Mouse (Mus musculus): ENCODE measurements around the gene Gng7. TPM values are rescaled to one million over a fixed set of nuclear protein-coding genes. Genes with fewer than 3 reads are reported as not detected.

The Gng7 gene
- polyA plus RNA-seq, 1 experiment from 2014 or later: 2.1 TPM

DNA sequence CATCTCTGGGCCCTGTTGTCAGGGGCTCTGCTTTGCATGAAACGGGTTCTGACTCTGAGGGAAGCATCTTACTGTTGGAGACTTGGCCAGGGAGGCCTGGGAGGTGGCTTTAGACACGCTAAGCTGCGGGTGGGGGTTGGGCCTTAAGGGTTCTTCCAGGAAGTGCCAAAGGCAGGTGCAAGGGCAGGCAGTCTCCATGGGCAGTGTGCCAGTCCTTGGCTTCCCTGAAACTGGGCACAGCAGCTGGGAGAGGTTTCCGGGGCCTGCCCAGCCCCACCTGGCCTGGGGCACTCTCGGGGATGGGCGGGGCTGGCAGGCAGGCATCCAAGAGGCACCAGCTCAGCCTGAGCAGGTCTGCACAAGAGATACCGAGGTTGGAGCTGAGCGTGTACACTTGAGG lies 77.1 kb downstream of the Gng7 start:
- Histone ChIP-seq H3K27ac (ENCODE audit: low read depth, low read length) (no peak overlapping the region), H3K9ac (ENCODE audit: low read depth, low read length) (no peak overlapping the region), H3K4me1 (replicated peaks; ENCODE audit: control insufficient read depth, insufficient read depth, low read length) (peaks cover 58% of the 10 kb centered on the region), H3K36me3 (ENCODE audit: control insufficient read depth, insufficient read depth, low read length) (no peaks in the 10 kb centered on the region), H3K9me3 (ENCODE audit: control insufficient read depth, low read length) (no peaks in the 10 kb centered on the region), H3K4me3 (ENCODE audit: low read depth, low read length) (no peak overlapping the region), H3K4me2 (no peak overlapping the region), H3K27me3 (replicated peaks; ENCODE audit: control insufficient read depth, insufficient read depth, low read length) (peaks cover 55% of the 10 kb centered on the region)
- DNase-seq (ENCODE audit: low spot score): no peak
- no peak for ATAC-seq (replicated peaks; ENCODE audit: low FRiP score)
- WGBS: 39% methylated on average over 8 of the region's 8 CpGs

DNA sequence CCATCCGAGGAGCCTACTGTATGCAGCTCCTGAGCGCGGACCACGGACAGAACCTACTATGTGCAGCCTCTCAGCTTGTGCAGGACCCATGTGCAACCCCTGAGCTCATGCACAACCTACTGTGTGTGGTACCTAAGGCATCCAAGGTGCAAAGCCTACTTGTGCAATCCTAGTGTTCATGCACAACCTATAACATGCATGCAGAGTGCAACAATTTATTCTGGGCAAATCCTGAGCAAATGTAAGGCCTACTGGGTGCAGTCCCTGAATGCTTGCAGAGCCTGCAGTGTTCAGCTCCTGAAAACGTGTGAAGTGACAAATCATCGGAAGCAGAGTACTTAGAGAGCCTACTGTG lies 78.0 kb downstream of the Gng7 start:
- ATAC-seq (replicated peaks; ENCODE audit: low FRiP score): no peak
- Histone ChIP-seq H3K4me2 (peak overlapping the region; percentile 65), H3K27me3 (replicated peaks; ENCODE audit: control insufficient read depth, insufficient read depth, low read length) (peaks cover 63% of the 10 kb centered on the region), H3K4me1 (replicated peaks; ENCODE audit: control insufficient read depth, insufficient read depth, low read length) (peaks cover 67% of the 10 kb centered on the region), H3K4me3 (ENCODE audit: low read depth, low read length) (peak overlapping the region; percentile 35), H3K9ac (ENCODE audit: low read depth, low read length) (no peak overlapping the region; the same call in 1 of the 2 replicates), H3K27ac (ENCODE audit: low read depth, low read length) (no peak overlapping the region), H3K9me3 (ENCODE audit: control insufficient read depth, low read length) (no peaks in the 10 kb centered on the region), H3K36me3 (ENCODE audit: control insufficient read depth, insufficient read depth, low read length) (no peaks in the 10 kb centered on the region)
- 16% methylated on average over 6 of the region's 6 CpGs for WGBS
- no peak for DNase-seq (ENCODE audit: low spot score)

DNA sequence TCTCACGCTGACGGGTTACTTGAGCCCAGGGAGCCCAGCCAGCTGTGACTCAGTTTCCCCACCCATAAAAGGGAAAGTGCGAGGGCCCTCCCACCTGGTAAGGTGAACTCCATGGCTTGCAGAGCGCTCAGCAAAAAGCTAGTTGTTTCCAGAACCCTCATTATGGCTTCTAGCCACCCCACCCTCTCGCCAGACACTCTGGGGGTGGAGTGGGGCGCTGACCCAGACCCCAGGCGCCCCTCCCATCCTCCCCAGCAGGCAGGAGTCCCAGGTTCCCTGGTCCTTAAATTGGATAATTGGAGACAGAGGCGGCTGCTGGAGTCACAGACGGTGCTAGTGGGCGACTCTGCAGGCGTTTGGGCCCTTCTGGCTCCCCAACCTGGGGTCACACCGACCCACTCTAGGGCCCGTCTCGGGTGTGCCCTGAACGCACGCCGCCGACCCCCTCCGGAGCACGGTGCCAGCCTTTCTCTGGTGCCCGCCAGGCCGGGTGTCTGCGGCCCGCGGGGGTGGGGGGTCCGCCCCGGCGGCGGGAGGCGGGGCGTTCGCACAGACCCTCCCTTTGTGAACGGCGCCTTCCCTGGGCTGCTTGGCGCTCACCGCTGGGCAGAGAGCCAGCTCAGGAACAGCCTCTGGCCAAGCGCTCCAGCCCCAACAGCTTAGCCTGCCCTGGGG lies 78.5 kb downstream of the Gng7 start:
- DNase-seq (ENCODE audit: low spot score) (peak; percentile 60), ATAC-seq (replicated peaks; ENCODE audit: low FRiP score) (no peak)
- WGBS: 2% methylated on average over 37 of the region's 37 CpGs
- Histone ChIP-seq H3K4me2 (peak overlapping the region; percentile 65), H3K27me3 (replicated peaks; ENCODE audit: control insufficient read depth, insufficient read depth, low read length) (peaks cover 68% of the 10 kb centered on the region), H3K9me3 (ENCODE audit: control insufficient read depth, low read length) (no peaks in the 10 kb centered on the region), H3K27ac (ENCODE audit: low read depth, low read length) (no peak overlapping the region), H3K36me3 (ENCODE audit: control insufficient read depth, insufficient read depth, low read length) (no peaks in the 10 kb centered on the region), H3K9ac (ENCODE audit: low read depth, low read length) (peak overlapping the region; percentile 14; the same call in 1 of the 2 replicates), H3K4me1 (replicated peaks; ENCODE audit: control insufficient read depth, insufficient read depth, low read length) (peaks cover 72% of the 10 kb centered on the region), H3K4me3 (ENCODE audit: low read depth, low read length) (peak overlapping the region; percentile 35)

DNA sequence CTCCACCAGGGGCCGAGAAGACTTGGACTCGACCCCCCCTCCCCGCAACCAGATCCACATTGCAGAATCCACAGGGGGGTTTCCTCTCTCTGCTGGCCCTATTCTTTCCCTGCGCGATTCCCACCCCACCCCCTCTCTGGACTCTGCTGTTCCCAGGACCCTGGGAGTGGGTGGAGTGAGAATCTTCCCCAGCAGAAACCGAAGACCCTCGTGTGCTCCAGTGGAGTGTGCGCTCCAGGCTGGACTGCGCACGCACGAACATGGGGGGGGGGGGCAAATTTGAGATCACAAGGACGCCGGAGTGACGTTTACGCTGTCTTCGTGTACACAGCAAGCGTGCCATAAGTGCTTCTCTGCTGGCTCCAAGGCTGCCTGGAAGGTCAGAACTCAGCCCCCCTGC lies 79.0 kb downstream of the Gng7 start:
- Histone ChIP-seq H3K9ac (ENCODE audit: low read depth, low read length) (no peak overlapping the region), H3K4me3 (ENCODE audit: low read depth, low read length) (peak overlapping the region; percentile 35; the same call in 1 of the 2 replicates), H3K9me3 (ENCODE audit: control insufficient read depth, low read length) (no peaks in the 10 kb centered on the region), H3K4me1 (replicated peaks; ENCODE audit: control insufficient read depth, insufficient read depth, low read length) (peaks cover 76% of the 10 kb centered on the region), H3K27me3 (replicated peaks; ENCODE audit: control insufficient read depth, insufficient read depth, low read length) (peaks cover 74% of the 10 kb centered on the region), H3K27ac (ENCODE audit: low read depth, low read length) (no peak overlapping the region), H3K36me3 (ENCODE audit: control insufficient read depth, insufficient read depth, low read length) (no peaks in the 10 kb centered on the region), H3K4me2 (peak overlapping the region; percentile 65)
- ATAC-seq (replicated peaks; ENCODE audit: low FRiP score) (no peak), DNase-seq (ENCODE audit: low spot score) (no peak)
- 13% methylated on average over 15 of the region's 17 CpGs for WGBS

DNA sequence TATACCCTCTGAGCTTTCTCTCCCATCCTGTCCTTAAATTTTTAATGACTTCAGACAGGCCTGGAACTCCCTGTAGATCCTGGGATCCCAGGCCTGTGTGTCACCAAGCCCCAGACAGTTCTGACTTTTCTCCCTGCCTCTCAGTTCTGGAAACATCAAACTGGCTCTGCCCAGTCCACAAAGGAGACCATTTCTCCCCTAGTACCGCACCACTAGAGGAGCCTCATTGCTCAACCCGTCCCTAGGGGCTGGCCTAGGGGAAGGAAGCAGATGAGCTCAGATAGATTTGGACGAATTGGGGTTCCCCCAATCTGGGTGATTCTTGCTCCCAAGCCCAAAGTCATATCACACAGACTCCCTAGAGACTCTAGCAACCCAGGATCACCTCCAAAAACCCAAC lies 79.5 kb downstream of the Gng7 start:
- Histone ChIP-seq H3K4me3 (ENCODE audit: low read depth, low read length) (no peak overlapping the region), H3K4me1 (replicated peaks; ENCODE audit: control insufficient read depth, insufficient read depth, low read length) (peaks cover 75% of the 10 kb centered on the region), H3K9ac (ENCODE audit: low read depth, low read length) (no peak overlapping the region), H3K9me3 (ENCODE audit: control insufficient read depth, low read length) (no peaks in the 10 kb centered on the region), H3K4me2 (0 out of 2 replicates have a peak overlapping the region, but pooled peaks have one; percentile 12), H3K27me3 (replicated peaks; ENCODE audit: control insufficient read depth, insufficient read depth, low read length) (peaks cover 79% of the 10 kb centered on the region), H3K27ac (ENCODE audit: low read depth, low read length) (no peak overlapping the region), H3K36me3 (ENCODE audit: control insufficient read depth, insufficient read depth, low read length) (no peaks in the 10 kb centered on the region)
- no peak for DNase-seq (ENCODE audit: low spot score)
- no peak for ATAC-seq (replicated peaks; ENCODE audit: low FRiP score)
- WGBS: 5% methylated on average over 3 of the region's 3 CpGs

DNA sequence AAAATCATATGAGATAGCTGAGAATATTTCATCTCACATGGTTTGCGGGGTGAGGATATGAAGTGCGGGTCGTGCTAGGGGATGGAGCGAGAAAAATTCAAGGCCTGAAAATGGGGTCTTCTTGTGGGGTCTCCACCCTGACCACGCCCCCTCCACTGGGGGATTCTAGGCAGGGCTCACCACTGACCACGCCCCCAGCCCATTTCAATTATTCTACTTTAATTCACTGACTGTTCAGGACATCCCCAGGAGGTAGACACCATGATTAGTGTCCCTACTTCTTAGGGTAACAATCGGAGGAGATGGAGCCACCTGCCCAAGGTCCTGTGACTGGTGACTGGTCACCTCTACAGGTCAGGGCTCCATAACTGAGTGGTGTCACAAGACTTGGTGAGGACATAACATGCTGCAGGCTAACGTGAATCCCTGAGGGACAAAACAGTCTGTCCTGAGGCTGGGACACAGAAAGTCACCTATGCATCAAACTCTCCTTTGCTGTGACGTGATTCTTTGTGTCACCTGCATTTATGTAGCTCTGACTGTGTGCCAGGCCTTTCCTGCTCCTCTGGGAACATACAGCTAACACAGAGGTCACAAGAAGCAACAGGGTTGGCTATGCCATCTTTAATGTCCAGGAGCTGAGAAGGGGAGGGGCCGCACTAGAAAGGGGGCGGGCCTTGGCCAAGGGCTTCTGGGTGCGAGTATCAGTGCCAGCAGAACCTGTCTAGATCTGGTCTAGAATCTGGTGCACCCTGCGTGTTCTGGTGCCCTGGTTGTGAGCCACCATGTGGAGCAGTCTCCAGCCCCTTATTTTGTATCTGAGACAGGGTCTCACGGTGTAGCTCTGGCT lies 80.4 kb downstream of the Gng7 start:
- H3K36me3 ChIP-seq (ENCODE audit: control insufficient read depth, insufficient read depth, low read length): no peaks in the 10 kb centered on the region
- ATAC-seq (replicated peaks; ENCODE audit: low FRiP score) (no peak), DNase-seq (ENCODE audit: low spot score) (no peak)
- peaks cover 71% of the 10 kb centered on the region for H3K4me1 ChIP-seq (replicated peaks; ENCODE audit: control insufficient read depth, insufficient read depth, low read length)
- WGBS: 45% methylated on average over 14 of the region's 14 CpGs
- H3K4me3 ChIP-seq (ENCODE audit: low read depth, low read length): no peak overlapping the region
- H3K4me2 ChIP-seq: peak overlapping the region; percentile 99
- H3K9me3 ChIP-seq (ENCODE audit: control insufficient read depth, low read length): no peaks in the 10 kb centered on the region
- H3K27ac ChIP-seq (ENCODE audit: low read depth, low read length): no peak overlapping the region
- no peak overlapping the region for H3K9ac ChIP-seq (ENCODE audit: low read depth, low read length)
- H3K27me3 ChIP-seq (replicated peaks; ENCODE audit: control insufficient read depth, insufficient read depth, low read length): peaks cover 81% of the 10 kb centered on the region

DNA sequence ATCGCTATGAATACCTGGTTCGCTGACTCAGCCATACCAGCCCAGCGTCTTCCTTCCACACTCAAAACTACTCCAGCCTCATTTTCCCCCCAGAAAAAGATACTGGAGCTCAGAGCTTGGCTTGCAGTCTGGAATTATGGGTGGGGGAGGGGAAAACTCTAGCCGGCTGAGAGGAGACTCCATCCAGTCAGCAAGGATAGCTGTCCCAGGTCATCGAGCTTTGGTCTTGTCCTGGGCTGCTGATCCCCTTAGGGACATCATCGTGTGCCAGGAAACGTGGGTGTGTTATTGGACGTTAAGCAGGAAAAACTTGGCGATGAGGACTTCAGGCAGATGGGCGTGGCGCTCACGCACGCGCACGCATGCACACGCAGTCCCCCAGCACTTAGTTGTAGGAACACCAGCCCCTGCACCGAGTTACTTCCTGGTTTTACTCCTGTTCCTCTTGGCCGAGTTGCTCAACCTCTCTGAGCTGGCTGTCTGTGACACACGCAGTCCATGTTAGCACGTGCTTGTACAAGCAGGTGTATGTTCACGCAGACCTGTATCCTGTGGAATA lies 81.2 kb downstream of the Gng7 start:
- no peak for ATAC-seq (replicated peaks; ENCODE audit: low FRiP score)
- DNase-seq (ENCODE audit: low spot score): no peak
- H3K4me2 ChIP-seq: peak overlapping the region; percentile 99
- H3K27ac ChIP-seq (ENCODE audit: low read depth, low read length): no peak overlapping the region
- WGBS: 4% methylated on average over 21 of the region's 21 CpGs
- H3K9me3 ChIP-seq (ENCODE audit: control insufficient read depth, low read length): no peaks in the 10 kb centered on the region
- peaks cover 70% of the 10 kb centered on the region for H3K4me1 ChIP-seq (replicated peaks; ENCODE audit: control insufficient read depth, insufficient read depth, low read length)
- H3K4me3 ChIP-seq (ENCODE audit: low read depth, low read length): peak overlapping the region; percentile 36
- H3K9ac ChIP-seq (ENCODE audit: low read depth, low read length): no peak overlapping the region
- H3K36me3 ChIP-seq (ENCODE audit: control insufficient read depth, insufficient read depth, low read length): no peaks in the 10 kb centered on the region
- peaks cover 78% of the 10 kb centered on the region for H3K27me3 ChIP-seq (replicated peaks; ENCODE audit: control insufficient read depth, insufficient read depth, low read length)

DNA sequence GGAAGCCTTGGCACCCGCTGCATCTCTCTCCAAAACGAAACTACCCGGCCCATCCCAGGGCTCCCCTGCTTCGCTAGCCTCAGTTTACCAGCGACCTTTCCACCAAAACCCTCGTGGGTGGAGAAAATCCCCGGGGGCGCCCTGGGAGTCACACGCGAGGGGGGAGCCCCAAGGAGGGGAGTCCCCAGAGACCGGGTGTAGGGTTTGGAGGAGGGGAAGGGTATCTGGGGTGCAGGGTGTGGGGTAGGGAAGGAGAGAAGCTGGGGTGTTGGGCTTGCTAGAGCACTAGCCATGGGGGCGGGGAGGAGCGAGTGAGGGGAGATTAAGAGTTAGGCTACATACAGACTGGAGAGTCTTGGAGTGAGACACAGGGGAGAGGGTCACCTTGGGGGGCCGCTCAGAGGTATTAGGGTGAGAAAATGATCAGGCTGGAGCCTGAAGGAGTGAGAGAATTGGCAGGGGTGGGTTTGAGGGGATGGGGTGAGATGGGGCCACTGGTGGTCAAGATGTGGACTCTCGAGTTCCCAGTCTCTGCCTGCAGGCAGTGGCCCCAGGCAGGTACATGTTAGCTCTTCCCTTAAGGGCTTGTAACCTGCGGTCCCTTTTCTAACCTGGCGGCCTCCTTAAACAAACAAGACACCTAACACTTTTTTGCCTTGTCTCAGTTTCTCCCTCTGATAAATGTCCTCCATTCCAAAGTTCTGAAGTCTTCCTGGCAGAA lies 81.9 kb downstream of the Gng7 start:
- DNase-seq (ENCODE audit: low spot score) (no peak), ATAC-seq (replicated peaks; ENCODE audit: low FRiP score) (no peak)
- Histone ChIP-seq H3K4me2 (peak overlapping the region; percentile 99), H3K9ac (ENCODE audit: low read depth, low read length) (0 out of 2 replicates have a peak overlapping the region, but pooled peaks have one; percentile 48), H3K4me1 (replicated peaks; ENCODE audit: control insufficient read depth, insufficient read depth, low read length) (peaks cover 69% of the 10 kb centered on the region), H3K27ac (ENCODE audit: low read depth, low read length) (no peak overlapping the region), H3K27me3 (replicated peaks; ENCODE audit: control insufficient read depth, insufficient read depth, low read length) (peaks cover 77% of the 10 kb centered on the region), H3K9me3 (ENCODE audit: control insufficient read depth, low read length) (no peaks in the 10 kb centered on the region), H3K36me3 (ENCODE audit: control insufficient read depth, insufficient read depth, low read length) (no peaks in the 10 kb centered on the region), H3K4me3 (ENCODE audit: low read depth, low read length) (peak overlapping the region; percentile 46)
- WGBS: 1% methylated on average over 17 of the region's 17 CpGs

Measured in liver, embryonic 11.5 days (tissue).